Mouse (Mus musculus): ENCODE results near the gene Crispld2. TPM values are rescaled to one million over a fixed set of nuclear protein-coding genes. Genes with fewer than 3 reads are reported as not detected.

Gene Crispld2
- total RNA-seq, 2 experiments from 2014 or later, result 7.8 to 19.4 TPM

GRCm38 (mm10) chr8:120067936-120068668, 75.9 kb downstream of the Crispld2 start:
- DNase-seq, result peak; percentile 40 to 50

DNA sequence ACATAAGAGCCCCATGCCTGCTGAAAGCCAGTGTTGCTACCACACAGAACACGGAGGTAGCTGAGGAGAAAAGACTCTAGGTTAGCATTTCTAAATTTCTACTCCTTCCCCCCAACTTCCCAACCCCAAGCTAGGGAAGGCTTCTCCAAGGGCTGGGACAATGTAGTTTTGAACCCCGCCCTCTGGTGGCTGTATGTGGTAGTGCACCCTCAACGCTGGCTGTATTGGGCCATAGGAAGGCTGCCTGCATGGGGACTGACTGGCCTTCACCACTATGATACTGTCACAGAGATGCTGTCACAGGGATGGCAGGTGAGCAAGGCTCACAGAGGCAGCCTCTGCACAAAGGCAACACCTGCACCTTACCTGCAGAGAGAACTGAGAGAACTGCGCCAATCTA, 79.4 kb downstream of the Crispld2 start:
- peak; percentile 86 to 87 for DNase-seq

- DNase-seq, result peak; percentile 75 to 82
Measured at GRCm38 (mm10) chr8:120072259-120072658, 80.0 kb downstream of the Crispld2 start.

- peak; percentile 51 to 57 for DNase-seq
Measured at GRCm38 (mm10) chr8:120072827-120073226, 80.6 kb downstream of the Crispld2 start.

GRCm38 (mm10) chr8:120074516-120074915, 82.3 kb downstream of the Crispld2 start:
- no peak for DNase-seq

DNA sequence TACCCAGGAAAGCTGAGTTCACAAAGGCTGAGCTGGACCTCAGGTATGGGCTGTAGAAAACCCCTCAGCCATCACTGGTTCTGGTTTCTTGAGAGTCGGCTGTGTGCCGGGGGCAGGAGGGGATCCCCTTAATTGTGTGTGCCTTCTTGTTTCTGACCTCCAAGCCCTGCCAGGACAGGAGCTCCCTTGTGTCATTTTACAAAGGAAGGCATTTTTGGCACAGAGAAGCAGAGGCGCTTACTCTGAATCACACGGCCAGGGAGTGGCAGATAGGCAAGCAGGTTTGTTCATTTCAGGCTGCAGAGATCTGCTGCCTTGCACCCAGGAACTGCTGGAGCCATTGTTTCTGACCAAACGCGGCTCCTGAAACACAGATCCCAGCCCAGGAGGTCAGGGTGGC, 83.1 kb downstream of the Crispld2 start:
- DNase-seq, result peak; percentile 30 to 32

DNA sequence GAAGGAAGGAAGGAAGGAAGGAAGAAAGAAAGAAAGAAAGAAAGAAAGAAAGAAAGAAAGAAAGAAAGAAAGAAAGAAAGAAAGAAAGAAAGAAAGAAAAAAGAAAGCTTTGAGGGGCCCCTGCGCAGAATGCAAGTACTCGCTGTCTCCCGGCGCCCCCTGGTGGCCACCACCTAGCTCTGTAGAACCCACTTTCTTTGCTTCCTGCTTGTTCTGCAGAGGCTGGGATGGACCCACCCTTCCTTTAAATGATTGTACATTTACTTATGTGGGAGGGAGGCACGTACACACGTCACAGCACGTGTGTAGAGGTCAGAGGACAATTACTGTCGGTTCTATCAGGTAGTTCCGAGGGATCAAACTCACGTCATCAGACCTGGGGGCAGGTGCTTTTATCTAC, 85.8 kb downstream of the Crispld2 start:
- peak; percentile 83 to 92 for DNase-seq

GRCm38 (mm10) chr8:120079361-120079760, 87.1 kb downstream of the Crispld2 start:
- DNase-seq, result no peak

DNA sequence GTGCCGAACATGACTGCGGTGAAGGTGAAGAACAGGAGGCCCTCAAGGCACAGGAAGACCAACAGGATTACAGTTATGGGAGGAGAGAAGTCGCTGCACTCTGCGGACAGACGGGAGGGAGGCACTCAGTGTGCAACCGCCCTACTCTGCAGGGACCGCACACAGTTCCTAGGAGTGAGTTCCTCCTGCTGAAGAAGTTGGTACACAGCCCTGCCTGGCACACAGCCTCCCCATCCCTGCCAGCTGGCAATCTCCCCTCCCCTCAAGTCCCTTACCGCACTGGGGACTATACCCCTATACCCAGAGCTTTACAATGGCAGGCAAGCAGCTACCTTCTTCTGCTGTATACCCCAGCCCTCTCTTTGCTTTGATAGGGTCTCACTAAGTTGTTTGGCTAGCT, 91.0 kb downstream of the Crispld2 start:
- DNase-seq, result peak in 1 of 2 experiments; percentile 46

- DNase-seq, result no peak
Measured at GRCm38 (mm10) chr8:120084783-120085182, 92.5 kb downstream of the Crispld2 start.

DNA sequence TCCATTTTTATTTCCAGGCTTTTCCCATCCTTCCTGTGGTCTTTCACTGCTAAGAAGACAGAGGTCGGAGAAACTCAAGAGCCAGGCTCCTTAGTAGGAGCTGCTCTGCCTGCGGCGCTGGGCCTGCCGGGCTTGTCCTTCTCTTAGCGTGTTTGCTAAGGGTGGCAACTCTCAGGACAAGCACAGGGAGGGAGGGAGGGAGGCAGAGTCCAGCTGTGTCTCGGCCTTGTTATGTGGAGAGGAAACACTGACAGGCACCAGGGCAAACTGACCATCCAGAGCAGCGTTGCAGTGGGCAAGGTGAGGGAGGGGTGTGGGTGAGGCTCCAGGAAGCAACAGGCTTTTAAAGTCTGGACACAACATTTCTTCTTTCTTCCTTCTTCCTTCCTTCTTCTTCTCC, 97.3 kb downstream of the Crispld2 start:
- DNase-seq, result no peak

DNA sequence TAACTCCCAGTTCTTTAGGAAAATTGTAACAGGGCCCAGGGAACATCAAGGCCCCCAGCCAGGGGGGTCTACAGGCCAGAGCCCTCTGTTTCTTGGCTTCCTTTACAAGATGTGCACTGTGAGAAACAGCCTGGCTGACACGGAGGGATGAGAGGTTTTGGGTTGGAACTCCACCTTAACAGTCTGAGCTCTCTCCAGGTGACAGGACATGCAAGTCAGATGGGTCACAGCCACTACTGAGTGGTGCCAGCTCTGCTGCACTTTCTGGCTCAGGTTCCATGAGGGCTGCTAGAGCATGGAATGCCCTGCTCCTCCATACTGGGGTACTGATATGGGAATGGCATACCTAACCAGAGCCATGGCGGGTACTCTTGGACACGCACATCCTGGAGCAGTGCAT, 98.8 kb downstream of the Crispld2 start:
- no peak for DNase-seq

GRCm38 (mm10) chr8:120093103-120093502, 100.9 kb downstream of the Crispld2 start:
- DNase-seq, result no peak

- no peak for DNase-seq
Measured at GRCm38 (mm10) chr8:120094801-120095200, 102.6 kb downstream of the Crispld2 start.

DNA sequence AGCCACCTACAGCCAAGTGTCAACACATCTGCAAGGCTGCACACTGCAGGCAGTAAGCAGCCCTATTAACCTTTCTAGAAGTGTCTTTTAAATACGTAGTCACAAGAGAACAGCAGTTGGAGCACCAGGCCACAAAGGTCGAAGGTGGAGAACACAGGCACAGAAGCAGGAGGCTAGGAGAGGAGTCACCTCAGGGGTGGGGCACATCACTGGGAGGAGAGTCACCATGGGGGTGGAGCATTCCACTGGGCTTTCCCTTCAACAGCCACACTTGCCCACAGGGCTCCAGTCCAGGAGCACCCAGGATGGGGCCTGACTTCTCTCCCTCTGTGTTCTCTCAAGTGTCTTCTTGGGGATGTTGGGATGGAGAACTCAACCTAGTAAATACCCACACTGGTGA, 104.2 kb downstream of the Crispld2 start:
- DNase-seq, result peak in 1 of 2 experiments; percentile 44

GRCm38 (mm10) chr8:120100388-120101067, 108.3 kb downstream of the Crispld2 start:
- peak in 1 of 2 experiments; percentile 44 for DNase-seq

- DNase-seq, result peak; percentile 88 to 92
Measured at GRCm38 (mm10) chr8:120101068-120101972, 109.1 kb downstream of the Crispld2 start, which contains the start of gene Zdhhc7. Zdhhc7 (minus strand) TSS chr8:120101482.

Other genes with a start within 250 kb of the Crispld2 start
- gene Tldc1, start 214.0 kb upstream of the Crispld2 start, total RNA-seq (2021), result 10 to 100 TPM; 11.0 to 17.4 TPM
- gene Cotl1, start 151.9 kb upstream of the Crispld2 start, total RNA-seq (2021), result 10 to 100 TPM; 44.4 to 51.3 TPM
- 1 to 10 TPM; 5.0 to 10.0 TPM for gene Klhl36, start 130.2 kb upstream of the Crispld2 start, total RNA-seq (2021)
- gene Usp10, start 82.1 kb upstream of the Crispld2 start, total RNA-seq (2021), result 100 to 1,000 TPM; 100 to 113 TPM
- 1 to 10 TPM; 2.4 to 7.4 TPM for gene Gm20388, start 81.6 kb upstream of the Crispld2 start, total RNA-seq (2021)
- 10 to 100 TPM; 40.3 to 55.6 TPM for gene Zdhhc7, start 109.0 kb downstream of the Crispld2 start, total RNA-seq (2021)
- 100 to 1,000 TPM in 1 of 2 experiments, 10 to 100 TPM in 1; 77.7 to 152 TPM for gene 6430548M08Rik, start 121.7 kb downstream of the Crispld2 start, total RNA-seq (2021)
- 1 to 10 TPM in 1 of 2 experiments, under 1 TPM in 1; 0.53 to 1.2 TPM for gene Fam92b, start 185.0 kb downstream of the Crispld2 start, total RNA-seq (2021)
- gene Gse1, start 236.0 kb downstream of the Crispld2 start, total RNA-seq (2021), result 10 to 100 TPM; 25.9 to 30.2 TPM

Data from adrenal gland, postnatal 36 days (tissue).